Mouse (Mus musculus) lung, adult 2 months (tissue): ENCODE measurements around the gene Nfs1. TPM values are rescaled to one million over a fixed set of nuclear protein-coding genes. Genes with fewer than 3 reads are reported as not detected.

ENCODE experiments used
- DNase-seq: peaks from one replicate; pipeline ENCODE4 v3.0.0; 2022
- H3K4me1 ChIP-seq: fragments of 200-500 bp; 2 replicates; pipeline ENCODE4 v1.6.1; 2011; ENCODE audit warnings: low read length; ENCODE audit not compliant: control insufficient read depth, insufficient read depth
- H3K4me3 ChIP-seq: fragments of 200-500 bp; replicated peaks from 2 replicates; pipeline ENCODE3; 2011; ENCODE audit warnings: low read depth, mild to moderate bottlenecking, control low read depth, low read length; ENCODE audit errors: extremely low read depth
- CTCF ChIP-seq: fragments of 200-500 bp; IDR thresholded peaks from 2 replicates; pipeline ENCODE4 v1.5.1; 2011; ENCODE audit warnings: mild to moderate bottlenecking, low read length, control low read depth; ENCODE audit not compliant: insufficient read depth
- POLR2A ChIP-seq: fragments of 200-500 bp; IDR thresholded peaks from 2 replicates; pipeline ENCODE4 v1.6.1; 2011; ENCODE audit warnings: low read depth, mild to moderate bottlenecking, control low read depth, low read length, borderline replicate concordance; ENCODE audit errors: extremely low read depth
- WGBS: fragments of 180-500 bp; shearing (Covaris S2); methylation state at CpG from one replicate; pipeline ENCODE4 v1.1.7; 2018; 5-methylcytosine and 5-hydroxymethylcytosine counted together
- polyA plus RNA-seq: library from polyadenylated mRNA; depleted of rRNA; stranded (reverse); fragments of >200 nt; gene quantifications from 2 replicates; pipeline ENCODE4 v1.2.3, GENCODE M21; 2012; rRNA removed

The Nfs1 gene
- polyA plus RNA-seq, 1 experiment, result 40.6 TPM

DNA sequence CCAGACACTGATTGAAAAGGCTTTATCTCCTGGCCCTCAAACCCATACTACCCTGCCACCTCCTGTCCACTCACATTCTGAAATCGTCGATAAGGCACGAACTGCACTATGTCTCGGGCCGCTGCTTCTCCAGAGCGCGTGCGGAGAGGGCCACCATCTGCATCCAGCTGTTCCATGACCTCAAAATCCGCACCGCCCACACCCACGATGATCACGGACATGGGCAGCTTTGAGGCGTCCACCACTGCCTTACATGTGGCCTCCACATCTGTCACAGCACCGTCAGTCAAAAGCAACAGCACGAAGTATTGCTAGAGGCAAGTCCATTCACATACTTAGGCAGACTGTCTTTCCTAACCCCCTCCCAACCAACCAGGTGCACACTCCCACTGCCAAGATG, 70.3 kb downstream of the Nfs1 start:
- 79% methylated on average over 15 of the region's 15 CpGs for WGBS
- no peaks in the 10 kb centered on the region for H3K4me1 ChIP-seq
- DNase-seq, result no peak
- no peak overlapping the region for H3K4me3 ChIP-seq
- TF ChIP-seq CTCF, result no peak
- no peak for TF ChIP-seq POLR2A

Other genes starting within 250 kb of the Nfs1 start
- gene Uqcc1, start 213.9 kb downstream of the Nfs1 start, polyA plus RNA-seq, result 13.5 and 24.0 TPM in 2 replicates
- gene Gm15557, start 203.5 kb downstream of the Nfs1 start, polyA plus RNA-seq, result not detected in 2 replicates
- gene Gdf5, start 198.8 kb downstream of the Nfs1 start, polyA plus RNA-seq, result 0.37 and 0.59 TPM in 2 replicates
- gene Cep250, start 187.7 kb downstream of the Nfs1 start, polyA plus RNA-seq, result 7.1 and 9.1 TPM in 2 replicates
- 1.0 and 1.8 TPM in 2 replicates for gene 6430550D23Rik, start 136.2 kb downstream of the Nfs1 start, polyA plus RNA-seq
- 227 and 260 TPM in 2 replicates for gene Ergic3, start 136.1 kb downstream of the Nfs1 start, polyA plus RNA-seq
- gene Fer1l4, start 91.2 kb downstream of the Nfs1 start, polyA plus RNA-seq, result 0.63 and 0.98 TPM in 2 replicates
- 1.1 and 1.8 TPM in 2 replicates for gene Spag4, start 79.0 kb downstream of the Nfs1 start, polyA plus RNA-seq
- gene Cpne1, start 32.2 kb downstream of the Nfs1 start, polyA plus RNA-seq, result 114 and 121 TPM in 2 replicates
- 12.5 and 21.1 TPM in 2 replicates for gene Rbm12, start 32.2 kb downstream of the Nfs1 start, polyA plus RNA-seq
- 5.1 and 6.5 TPM in 2 replicates for gene Gm28036, start 17.1 kb downstream of the Nfs1 start, polyA plus RNA-seq
- 203 and 218 TPM in 2 replicates for gene Romo1, start 147 bp downstream of the Nfs1 start, polyA plus RNA-seq
- gene Rbm39, start 36.1 kb upstream of the Nfs1 start, polyA plus RNA-seq, result 65.2 and 81.0 TPM in 2 replicates
- gene Phf20, start 52.3 kb upstream of the Nfs1 start, polyA plus RNA-seq, result 15.8 and 19.9 TPM in 2 replicates
- gene Cnbd2, start 168.1 kb upstream of the Nfs1 start, polyA plus RNA-seq, result 0.96 and 1.2 TPM in 2 replicates
- 157 and 282 TPM in 2 replicates for gene Scand1, start 168.5 kb upstream of the Nfs1 start, polyA plus RNA-seq